Mouse (Mus musculus): Measurements from ENCODE around the gene Gm12216.
A peak's percentile ranks its signal among the peaks of the same experiment; 100 is the strongest.

Gm12216 gene

GRCm38 (mm10) chr11:53821230-53821944 is 37.7 kb downstream of the Gm12216 start:
- no peak for DNase-seq

GRCm38 (mm10) chr11:53820516-53821170 is 38.4 kb downstream of the Gm12216 start:
- DNase-seq = no peak

- no peak for DNase-seq
Observed at GRCm38 (mm10) chr11:53819511-53819910, 39.5 kb downstream of the Gm12216 start.

- DNase-seq = peak; percentile 61
Observed at GRCm38 (mm10) chr11:53818794-53819193, 40.3 kb downstream of the Gm12216 start.

GRCm38 (mm10) chr11:53816841-53817375 is 42.1 kb downstream of the Gm12216 start:
- no peak for DNase-seq

GRCm38 (mm10) chr11:53814810-53815209 is 44.2 kb downstream of the Gm12216 start:
- no peak for DNase-seq

DNA sequence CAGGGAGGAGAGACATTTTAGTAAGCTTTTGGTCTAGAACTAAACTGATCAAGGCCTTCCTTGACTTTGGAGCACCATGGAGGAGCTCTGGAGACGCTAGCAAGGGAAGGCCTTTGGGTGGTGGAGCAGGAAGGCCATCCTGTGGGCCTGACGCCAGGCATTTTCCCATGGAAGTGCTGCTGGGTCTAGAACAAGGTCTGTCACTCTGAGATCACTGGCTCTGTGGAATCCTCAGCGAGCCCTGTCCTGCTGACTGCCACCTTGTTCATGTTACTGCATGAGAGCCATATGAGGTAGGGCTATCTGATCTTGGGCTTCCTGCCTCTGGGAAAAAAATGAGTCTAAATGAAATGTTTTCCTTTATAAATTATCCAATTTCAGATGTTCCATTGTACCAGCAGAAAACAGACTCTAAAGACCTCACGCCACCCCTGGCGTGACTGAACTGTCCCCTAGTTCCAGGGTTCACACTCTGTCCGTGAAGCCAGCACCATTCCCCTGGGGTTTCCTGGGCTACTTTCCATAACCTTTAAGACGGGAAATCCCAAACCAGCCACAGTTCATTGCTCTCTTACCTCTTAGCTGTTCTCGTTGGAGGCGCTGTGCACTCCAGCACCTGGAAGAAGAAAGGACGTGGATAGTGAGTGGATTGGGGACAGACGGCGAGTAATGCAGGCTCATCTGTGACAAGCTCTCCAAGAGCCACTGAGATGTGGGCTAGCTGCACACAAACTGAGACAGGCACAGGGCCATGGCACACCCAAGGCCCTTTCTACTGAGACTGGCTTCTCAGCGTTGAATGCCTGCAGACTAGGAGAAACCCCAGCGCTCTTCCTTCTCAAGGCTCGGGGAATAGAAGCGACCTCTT is 45.8 kb downstream of the Gm12216 start:
- DNase-seq = peak; percentile 88

GRCm38 (mm10) chr11:53811312-53811711 is 47.7 kb downstream of the Gm12216 start:
- DNase-seq = no peak

- no peak for DNase-seq
Observed at GRCm38 (mm10) chr11:53810749-53811148, 48.3 kb downstream of the Gm12216 start.

GRCm38 (mm10) chr11:53810156-53810555 is 48.9 kb downstream of the Gm12216 start:
- no peak for DNase-seq

GRCm38 (mm10) chr11:53809354-53809753 is 49.7 kb downstream of the Gm12216 start:
- no peak for DNase-seq

DNA sequence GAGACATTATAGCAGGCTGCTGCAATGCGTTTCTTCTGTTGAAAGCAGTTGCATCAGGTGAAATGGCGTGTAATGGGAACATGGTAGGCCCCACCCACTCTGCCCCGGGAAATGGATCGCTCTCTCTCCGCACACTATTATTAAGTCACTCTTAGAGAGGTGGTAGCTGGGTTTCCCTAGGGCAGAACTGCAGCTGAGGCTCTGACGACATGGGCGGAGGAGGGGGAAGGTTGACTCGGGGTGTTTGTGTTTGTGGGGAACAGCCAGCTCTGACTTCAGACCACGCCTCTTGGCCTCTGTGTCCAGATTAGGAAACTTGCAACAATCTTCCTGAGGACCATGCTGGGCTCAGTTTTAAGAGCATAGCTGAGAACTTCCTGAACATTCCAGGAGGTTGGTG is 53.3 kb downstream of the Gm12216 start:
- DNase-seq = peak; percentile 65

GRCm38 (mm10) chr11:53804569-53805344 is 54.3 kb downstream of the Gm12216 start:
- no peak for DNase-seq

GRCm38 (mm10) chr11:53803494-53803893 is 55.6 kb downstream of the Gm12216 start:
- no peak for DNase-seq

GRCm38 (mm10) chr11:53803093-53803492 is 56.0 kb downstream of the Gm12216 start:
- DNase-seq = no peak

GRCm38 (mm10) chr11:53800975-53801374 is 58.1 kb downstream of the Gm12216 start:
- DNase-seq = no peak

DNA sequence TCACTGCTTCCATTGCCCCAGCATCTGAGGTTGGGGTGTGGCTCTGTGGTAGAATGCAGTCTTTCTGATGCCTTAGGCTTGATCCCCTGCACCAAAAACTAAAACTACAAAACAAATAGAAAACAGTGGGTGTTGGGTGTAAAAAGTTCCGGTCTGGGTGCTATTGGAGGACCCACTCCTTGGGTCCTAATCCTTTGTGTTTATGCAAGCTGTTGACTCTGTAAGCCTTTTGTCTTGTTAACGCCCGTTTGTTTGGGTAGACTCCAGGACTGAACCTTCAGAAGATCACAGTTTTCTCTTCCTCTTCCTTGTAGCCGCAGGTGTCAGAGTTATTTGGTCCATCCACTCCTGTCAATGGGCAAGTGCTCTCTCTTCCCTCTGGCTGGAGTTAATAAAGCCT is 59.0 kb downstream of the Gm12216 start:
- no peak for DNase-seq

GRCm38 (mm10) chr11:53798041-53798711 is 60.9 kb downstream of the Gm12216 start:
- no peak for DNase-seq

GRCm38 (mm10) chr11:53797386-53797920 is 61.6 kb downstream of the Gm12216 start:
- DNase-seq = no peak

DNA sequence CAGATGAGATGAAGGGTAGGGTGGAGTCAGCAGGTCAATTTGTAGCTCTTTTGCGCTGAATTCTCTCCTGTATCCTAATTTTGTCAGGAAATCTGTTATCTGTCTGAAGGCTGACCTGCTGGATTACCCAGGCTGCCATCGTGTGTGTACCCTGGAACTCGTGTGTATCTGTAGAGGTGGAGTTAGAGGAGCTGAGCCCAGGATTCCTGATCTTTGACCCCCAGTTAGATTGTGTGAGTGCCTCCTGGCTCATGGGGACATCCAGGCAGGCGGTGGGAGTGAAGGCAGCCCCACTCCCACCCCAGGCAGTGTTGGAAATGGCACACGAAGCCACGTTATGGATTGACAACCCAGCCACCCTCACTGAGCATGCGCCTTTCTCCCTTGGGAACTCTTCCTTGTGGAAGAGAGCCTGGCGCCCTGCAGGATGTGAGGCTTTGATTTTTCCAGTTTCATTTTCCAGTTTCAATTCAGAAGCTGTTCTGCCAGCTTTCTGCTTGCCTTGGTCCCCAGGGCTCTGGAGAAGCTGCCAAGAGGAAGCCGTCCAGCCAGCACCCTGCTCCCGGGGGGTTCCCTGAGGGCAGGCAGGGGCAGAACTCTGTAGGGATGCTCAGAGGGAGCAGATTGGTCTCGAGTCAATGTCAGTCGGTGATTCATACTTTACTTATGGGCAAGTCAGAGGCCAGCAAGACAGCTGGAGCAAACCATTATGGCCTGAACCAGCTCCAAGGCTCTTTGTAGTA is 62.5 kb downstream of the Gm12216 start:
- DNase-seq = peak; percentile 81

DNA sequence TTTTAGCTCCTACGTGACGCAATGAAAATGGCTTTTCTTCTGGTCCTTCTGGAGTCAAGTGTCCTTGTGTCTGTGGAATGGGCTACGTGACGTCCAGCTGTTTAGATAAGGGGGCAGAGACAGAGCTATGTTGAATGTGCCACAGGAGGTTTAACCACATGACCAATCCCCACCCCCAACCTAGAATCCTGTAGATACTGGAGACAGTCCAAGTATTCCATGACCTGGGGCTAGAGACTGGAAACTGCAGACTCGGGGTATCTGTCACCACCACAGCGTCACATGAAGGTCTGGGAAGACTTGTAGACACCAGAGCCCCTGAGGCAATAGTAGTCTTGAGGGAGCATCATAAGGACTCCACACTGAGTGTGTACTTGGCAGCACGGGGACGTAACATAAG is 63.2 kb downstream of the Gm12216 start:
- DNase-seq = no peak

All from kidney, adult 9 months (tissue).